ENCODE assay signal across 13 mouse cellular contexts in the genomic region with DNA sequence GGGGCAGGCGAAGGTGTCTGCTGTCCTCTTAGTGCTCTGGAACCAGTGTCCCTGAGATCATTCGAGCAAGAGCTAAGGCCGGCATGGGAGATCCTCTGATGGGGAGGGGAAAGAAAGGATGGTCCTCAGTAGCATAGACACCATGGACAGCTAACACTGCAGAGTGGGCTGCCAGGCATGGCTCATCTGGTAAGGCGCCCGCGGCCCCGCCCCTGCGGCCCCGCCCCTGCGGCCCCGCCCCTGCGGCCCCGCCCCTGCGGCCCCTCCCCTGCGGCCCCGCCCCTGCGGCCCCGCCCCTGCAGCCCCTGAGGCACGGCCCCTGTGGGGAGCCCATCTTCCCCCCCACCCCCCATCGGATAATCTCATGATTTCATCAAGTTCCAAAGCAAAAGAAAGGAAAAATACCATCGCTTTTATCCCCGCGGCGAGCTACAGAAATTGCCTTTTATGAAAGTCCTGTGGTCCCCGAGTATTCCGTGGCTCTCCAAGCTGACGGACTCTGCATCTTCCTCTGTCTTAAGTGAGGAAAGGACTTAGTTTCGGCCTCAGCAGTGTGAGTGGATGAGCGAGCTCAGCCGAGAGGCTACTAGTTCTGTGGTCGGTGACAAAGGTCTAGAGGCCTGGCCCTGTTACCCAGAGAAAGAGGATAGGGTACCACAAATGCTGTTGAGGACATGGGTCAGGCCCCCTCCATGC. TPM values are rescaled to one million over a fixed set of nuclear protein-coding genes. Genes with fewer than 3 reads are reported as not detected.
DNase-seq lines count a peak whose midpoint lies in the region; ATAC-seq lines count a peak whose summit lies in the region.
"Had no signal": no experiment of that assay in that cellular context is flagged by ENCODE, and none has a peak within 500 bp of the region (broad histone marks: within the 10 kb centered on the region; RNA-seq: fewer than 3 reads in every experiment).

No protein-coding gene starts in this region.

- peak; percentile 76 for ATAC-seq in kidney, embryonic 16.5 days (ENCODE audit: low FRiP score, low TSS enrichment)
- no peak for ATAC-seq in embryonic facial prominence, embryonic 15.5 days (ENCODE audit: insufficient number of reproducible peaks, low FRiP score, low TSS enrichment, low read depth)
- ATAC-seq in intestine, embryonic 16.5 days, result peak; percentile 26
- ATAC-seq in neural tube, embryonic 12.5 days (ENCODE audit: low FRiP score, low read depth), result peak; percentile 45; the same call in 1 of the 2 replicates

- peak overlapping the region; percentile 56 for H3K4me2 ChIP-seq in kidney, embryonic 16.5 days (replicated peaks; ENCODE audit: low read depth, low read length)
- peak overlapping the region; percentile 48 for H3K4me2 ChIP-seq in embryonic facial prominence, embryonic 15.5 days (replicated peaks)
- peak overlapping the region; percentile 52 for H3K4me2 ChIP-seq in intestine, embryonic 16.5 days (ENCODE audit: low read depth, low read length)
- H3K4me2 ChIP-seq in neural tube, embryonic 12.5 days (replicated peaks), result peak overlapping the region; percentile 52

- peaks cover 11% of the 10 kb centered on the region; the same call in 1 of the 2 replicates for H3K4me1 ChIP-seq in kidney, embryonic 16.5 days (ENCODE audit: insufficient read depth, low read length)
- peaks cover 33% of the 10 kb centered on the region for H3K4me1 ChIP-seq in embryonic facial prominence, embryonic 15.5 days
- peaks cover 9% of the 10 kb centered on the region; the same call in 1 of the 2 replicates for H3K4me1 ChIP-seq in intestine, embryonic 16.5 days (ENCODE audit: control insufficient read depth, insufficient read depth, low read length)
- H3K4me1 ChIP-seq in neural tube, embryonic 12.5 days, result peaks cover 35% of the 10 kb centered on the region

- no peaks in the 10 kb centered on the region for H3K36me3 ChIP-seq in kidney, embryonic 16.5 days (ENCODE audit: insufficient read depth, low read length)
- no peaks in the 10 kb centered on the region for H3K36me3 ChIP-seq in embryonic facial prominence, embryonic 15.5 days
- H3K36me3 ChIP-seq in intestine, embryonic 16.5 days (ENCODE audit: control insufficient read depth, insufficient read depth, low read length), result no peaks in the 10 kb centered on the region
- no peaks in the 10 kb centered on the region for H3K36me3 ChIP-seq in neural tube, embryonic 12.5 days

- WGBS in kidney, embryonic 16.5 days, result 5% methylated on average over 24 of the region's 31 CpGs
- 9% methylated on average over 21 of the region's 31 CpGs for WGBS in embryonic facial prominence, embryonic 15.5 days
- 9% methylated on average over 18 of the region's 31 CpGs for WGBS in intestine, embryonic 16.5 days
- WGBS in neural tube, embryonic 12.5 days, result 5% methylated on average over 20 of the region's 31 CpGs

- no peak for DNase-seq in kidney, postnatal 36 days
- DNase-seq in T-cell, adult 2 months (ENCODE audit: low spot score), result no peak
- DNase-seq in gastrocnemius, postnatal 10 days, result no peak
- DNase-seq in thymus, postnatal 36 days, result no peak

- H3K9me3 ChIP-seq in kidney, embryonic 16.5 days (ENCODE audit: low read length), result no peaks in the 10 kb centered on the region
- no peaks in the 10 kb centered on the region for H3K9me3 ChIP-seq in embryonic facial prominence, embryonic 15.5 days (replicated peaks)
- H3K9me3 ChIP-seq in intestine, embryonic 16.5 days (ENCODE audit: control insufficient read depth, low read length), result no peaks in the 10 kb centered on the region
- no peaks in the 10 kb centered on the region for H3K9me3 ChIP-seq in neural tube, embryonic 12.5 days

- peak overlapping the region; percentile 28 for H3K4me3 ChIP-seq in kidney, embryonic 16.5 days (ENCODE audit: low read length)
- H3K4me3 ChIP-seq in embryonic facial prominence, embryonic 15.5 days (replicated peaks), result peak overlapping the region; percentile 22
- H3K4me3 ChIP-seq in intestine, embryonic 16.5 days (ENCODE audit: low read length), result peak overlapping the region; percentile 31
- 0 out of 2 replicates have a peak overlapping the region, but pooled peaks have one; percentile 5 for H3K4me3 ChIP-seq in neural tube, embryonic 12.5 days

- H3K27me3 ChIP-seq in kidney, embryonic 16.5 days (ENCODE audit: insufficient read depth, low read length), result peaks cover 19% of the 10 kb centered on the region
- no peaks in the 10 kb centered on the region for H3K27me3 ChIP-seq in embryonic facial prominence, embryonic 15.5 days
- H3K27me3 ChIP-seq in intestine, embryonic 16.5 days (replicated peaks; ENCODE audit: control insufficient read depth, insufficient read depth, low read length), result no peaks in the 10 kb centered on the region
- H3K27me3 ChIP-seq in neural tube, embryonic 12.5 days (replicated peaks), result no peaks in the 10 kb centered on the region

- no peak overlapping the region for H3K27ac ChIP-seq in kidney, embryonic 16.5 days (ENCODE audit: low read length)
- H3K27ac ChIP-seq in embryonic facial prominence, embryonic 15.5 days (replicated peaks), result no peak overlapping the region
- no peak overlapping the region for H3K27ac ChIP-seq in intestine, embryonic 16.5 days (ENCODE audit: low read length)
- no peak overlapping the region for H3K27ac ChIP-seq in neural tube, embryonic 12.5 days

- peak overlapping the region; percentile 53; the same call in 1 of the 2 replicates for H3K9ac ChIP-seq in kidney, embryonic 16.5 days (replicated peaks; ENCODE audit: low read length)
- no peak overlapping the region for H3K9ac ChIP-seq in embryonic facial prominence, embryonic 15.5 days
- peak overlapping the region; percentile 50 for H3K9ac ChIP-seq in intestine, embryonic 16.5 days (ENCODE audit: low read depth, low read length)
- no peak overlapping the region for H3K9ac ChIP-seq in neural tube, embryonic 12.5 days

RNA-seq across cellular contexts. Expression of a gene that starts 31.9 kb away (rescaled TPM):
- polyA plus RNA-seq in kidney, embryonic 16.5 days (2015; fragmentation: Nextera tagmentation; extraction: Ambion mirVana), result not detected in 2 replicates
- polyA plus RNA-seq in embryonic facial prominence, embryonic 15.5 days (2015; fragmentation: Nextera tagmentation; extraction: Ambion mirVana), result not detected in 2 replicates
- polyA plus RNA-seq in intestine, embryonic 16.5 days (2015; fragmentation: Nextera tagmentation; extraction: Ambion mirVana), result not detected in 2 replicates
- polyA plus RNA-seq in neural tube, embryonic 12.5 days (2016; fragmentation: Nextera tagmentation; extraction: Ambion mirVana), result not detected in 2 replicates
- not detected for total RNA-seq in gastrocnemius, postnatal 10 days (2021)
- total RNA-seq: ES-E14; megakaryocyte-erythroid progenitor cell, adult 5-6 weeks had no signal
- polyA plus RNA-seq: brain, embryonic 14.5 days; gonadal fat pad, adult 2 months; spleen, adult 2 months had no signal

Comparison
In these comparisons a context has a peak if more than half of its experiments do, and no peak if none do; other contexts are left out.
1. H3K9ac ChIP-seq: peak in kidney, embryonic 16.5 days (single experiment) and intestine, embryonic 16.5 days (single experiment); none in embryonic facial prominence, embryonic 15.5 days (single experiment) and neural tube, embryonic 12.5 days (single experiment).
2. Peak in every context shown above with its lines, with median percentiles within 50 percentile points of each other: H3K4me2 ChIP-seq and H3K4me3 ChIP-seq.